Mouse (Mus musculus) urinary bladder, postnatal 10 days (tissue): ENCODE data around the gene Nme3.
A peak's percentile ranks its signal among the peaks of the same experiment; 100 is the strongest.

Source experiments
- DNase-seq: peaks from one replicate; pipeline ENCODE4 v3.0.0; 2022; ENCODE audit warnings: low spot score

The Nme3 gene

DNA sequence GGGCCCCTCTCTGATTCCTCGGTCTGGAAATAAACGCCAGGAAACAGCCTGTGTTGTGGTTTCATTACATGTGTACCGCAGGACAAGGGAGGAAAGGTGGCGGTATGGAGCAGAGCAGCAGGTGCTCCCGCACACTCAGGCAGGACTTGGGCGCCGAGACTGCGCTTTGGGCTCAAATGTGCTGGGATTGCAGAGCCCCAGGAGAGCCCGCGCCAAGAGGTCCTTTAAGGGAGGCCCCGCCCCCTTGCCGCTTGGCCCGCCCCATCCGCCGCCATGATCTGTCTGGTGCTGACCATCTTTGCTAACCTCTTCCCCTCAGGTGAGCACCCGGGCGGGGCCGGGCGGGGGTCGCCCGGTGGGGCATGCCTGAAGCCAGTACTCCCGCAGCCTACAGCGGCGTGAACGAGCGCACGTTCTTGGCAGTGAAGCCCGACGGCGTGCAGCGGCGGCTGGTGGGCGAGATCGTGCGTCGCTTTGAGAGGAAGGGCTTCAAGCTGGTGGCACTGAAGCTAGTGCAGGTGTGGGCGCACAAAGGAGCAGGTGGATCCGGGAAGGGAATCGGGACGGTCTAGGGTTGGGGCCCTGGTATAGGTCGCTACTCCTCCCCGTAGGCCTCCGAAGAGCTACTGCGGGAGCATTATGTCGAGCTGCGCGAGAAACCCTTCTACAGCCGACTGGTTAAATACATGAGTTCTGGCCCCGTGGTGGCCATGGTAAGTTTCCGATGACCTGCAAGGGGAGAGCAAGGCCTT lies at the start of gene Nme3:
TSS of gene Nme3 (plus strand) at position 260 of the 752 bp plus-strand sequence.
- DNase-seq = no peak

- no peak for DNase-seq
Observed at GRCm38 (mm10) chr17:24847386-24847785, 48.9 kb upstream of the Nme3 start.

DNA sequence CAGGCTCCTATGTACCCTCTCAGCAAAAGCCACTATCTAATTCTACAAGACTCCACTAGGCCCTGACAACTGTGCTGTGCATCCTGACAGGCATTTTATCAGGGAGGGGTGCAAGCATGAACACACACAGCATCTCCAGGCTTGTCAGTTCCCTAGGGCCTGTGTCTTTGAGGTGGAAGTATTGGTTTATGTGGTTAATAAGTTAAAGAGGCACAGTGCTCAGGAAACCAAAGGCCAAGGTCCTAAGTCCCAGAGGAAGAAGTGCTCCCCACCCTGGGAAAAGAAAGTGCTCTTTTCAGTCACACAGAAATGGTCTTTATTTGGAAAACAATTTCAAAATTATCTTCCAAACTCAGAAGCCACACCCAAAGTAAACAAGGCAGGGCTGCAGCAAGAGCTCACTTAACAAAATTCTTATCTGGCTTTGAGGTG lies 47.7 kb upstream of the Nme3 start:
- DNase-seq = no peak

DNA sequence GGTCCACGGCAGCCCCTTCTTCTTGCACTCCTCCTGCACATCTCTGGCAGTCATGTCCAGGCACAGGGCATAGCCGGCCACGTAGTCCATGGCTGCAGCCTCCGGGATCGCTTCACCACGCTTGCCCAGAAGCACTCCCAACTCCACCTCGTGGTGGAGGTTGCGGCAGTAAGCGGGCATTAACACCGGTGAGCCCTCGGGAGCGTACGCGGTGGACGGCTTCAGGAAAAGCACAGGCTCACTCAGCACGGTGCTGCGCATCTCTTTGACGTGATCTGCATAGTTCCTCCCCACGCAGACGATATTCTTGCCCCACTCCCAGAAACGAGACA lies 46.6 kb upstream of the Nme3 start:
- no peak for DNase-seq

- DNase-seq = peak; percentile 75
Observed at GRCm38 (mm10) chr17:24850065-24850772, 46.1 kb upstream of the Nme3 start, which contains the start of gene Fahd1. Gene Fahd1 (minus strand): TSS chr17:24850364.

DNA sequence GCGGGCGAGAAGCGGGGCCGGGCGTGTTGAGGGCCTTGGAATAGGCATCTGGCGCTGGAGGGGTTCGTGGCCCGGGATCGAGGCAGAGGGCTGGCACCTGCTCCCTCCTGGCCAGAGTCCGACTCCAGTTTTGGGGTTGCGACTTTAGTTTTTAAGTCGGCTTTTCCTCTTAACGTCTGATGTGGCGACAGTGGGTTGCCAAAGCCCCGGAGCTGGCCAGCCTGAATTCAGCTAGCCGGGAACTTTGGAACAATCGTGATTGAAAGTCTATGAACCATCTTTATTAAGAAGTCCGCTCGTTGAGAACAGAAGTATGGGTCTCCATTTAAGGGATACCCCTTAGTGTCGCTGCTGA lies 45.5 kb upstream of the Nme3 start:
- no peak for DNase-seq

DNA sequence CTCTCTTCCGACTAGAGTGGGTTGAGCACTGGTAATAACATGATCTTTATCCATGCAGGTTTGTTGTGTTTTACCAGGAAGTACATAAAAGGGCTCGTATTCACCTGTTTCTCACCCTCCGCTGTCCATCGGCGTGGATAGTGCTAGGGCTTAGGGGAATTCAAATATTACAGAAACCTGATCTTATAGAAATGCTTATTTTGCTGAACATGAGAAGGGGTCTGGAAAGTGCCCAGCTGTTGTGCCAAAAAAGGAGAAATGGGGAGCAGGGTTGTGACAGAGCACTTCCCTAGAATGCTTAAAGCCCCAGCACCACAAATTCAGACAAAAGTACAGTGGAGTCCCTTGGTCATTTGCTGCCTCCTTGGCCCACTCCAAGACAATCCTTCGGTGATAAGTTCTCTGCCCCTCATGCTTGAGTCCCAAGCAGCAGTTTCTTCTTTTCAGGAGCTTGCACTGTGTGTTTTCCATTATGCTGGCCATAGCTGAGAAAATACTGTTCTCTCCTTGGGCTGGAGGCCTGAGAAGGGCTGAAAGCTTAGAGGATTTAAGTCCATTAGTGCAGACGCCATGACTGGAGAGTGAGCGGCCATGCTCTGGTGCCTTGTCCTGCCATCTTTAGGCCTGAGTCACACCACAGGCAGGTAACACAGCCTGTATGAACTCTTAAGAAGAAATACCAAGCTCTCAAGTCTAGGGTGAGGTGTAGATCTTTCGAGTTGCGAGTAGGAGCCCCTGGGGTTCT lies 44.7 kb upstream of the Nme3 start:
- no peak for DNase-seq

- no peak for DNase-seq
Observed at GRCm38 (mm10) chr17:24855838-24856464, 40.3 kb upstream of the Nme3 start.

DNA sequence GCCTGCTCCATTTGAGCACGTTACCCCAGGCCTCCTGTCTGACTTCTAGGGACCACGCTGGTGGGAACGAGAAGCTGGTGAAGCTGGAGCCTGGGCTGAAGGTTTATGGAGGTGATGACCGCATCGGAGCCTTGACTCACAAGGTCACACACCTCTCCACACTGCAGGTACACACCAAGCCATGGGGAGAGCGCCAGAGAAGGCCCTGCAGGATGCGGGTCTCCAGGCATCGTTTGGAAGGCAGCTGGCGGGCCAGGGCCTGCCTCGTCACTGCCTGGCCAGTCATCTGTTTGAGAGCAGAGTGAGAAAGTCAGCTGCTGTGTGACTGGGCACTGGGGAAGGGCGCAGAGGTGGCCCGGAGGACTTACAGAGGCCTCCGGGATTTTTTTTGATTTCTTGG lies 39.7 kb upstream of the Nme3 start:
- no peak for DNase-seq

DNA sequence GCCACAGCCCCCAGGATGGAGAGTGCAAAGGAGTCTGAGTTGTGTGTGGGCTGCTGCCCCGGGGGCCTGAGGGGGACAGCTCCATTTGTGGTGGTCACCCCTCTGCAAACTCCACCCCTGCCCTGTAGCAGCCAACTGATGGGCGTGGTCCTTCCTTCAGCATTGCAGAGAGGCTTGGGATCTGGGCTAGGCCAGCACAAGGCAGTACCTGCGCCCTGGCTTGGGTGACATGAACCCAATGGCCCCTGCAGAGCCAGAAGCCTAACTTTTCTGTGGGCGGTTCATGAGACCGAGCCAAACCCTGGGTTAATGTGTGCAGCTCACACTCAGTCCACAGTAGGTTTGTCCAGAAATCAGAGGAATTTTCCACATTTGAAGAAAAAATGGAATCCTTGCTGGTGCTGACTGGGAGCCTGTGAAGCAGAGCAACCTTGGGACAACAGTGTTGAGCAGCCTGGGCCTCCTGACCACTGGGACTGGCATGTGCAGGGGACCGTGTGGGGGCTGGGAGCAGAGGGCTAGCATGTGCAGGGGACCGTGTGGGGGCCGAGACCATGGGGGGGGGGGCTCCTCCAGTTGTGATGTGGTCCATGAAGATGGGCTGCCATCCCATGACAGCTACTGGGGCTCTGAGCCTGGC lies 38.3 kb upstream of the Nme3 start:
- DNase-seq = no peak

GRCm38 (mm10) chr17:24858967-24859366 lies 37.3 kb upstream of the Nme3 start:
- DNase-seq = no peak

DNA sequence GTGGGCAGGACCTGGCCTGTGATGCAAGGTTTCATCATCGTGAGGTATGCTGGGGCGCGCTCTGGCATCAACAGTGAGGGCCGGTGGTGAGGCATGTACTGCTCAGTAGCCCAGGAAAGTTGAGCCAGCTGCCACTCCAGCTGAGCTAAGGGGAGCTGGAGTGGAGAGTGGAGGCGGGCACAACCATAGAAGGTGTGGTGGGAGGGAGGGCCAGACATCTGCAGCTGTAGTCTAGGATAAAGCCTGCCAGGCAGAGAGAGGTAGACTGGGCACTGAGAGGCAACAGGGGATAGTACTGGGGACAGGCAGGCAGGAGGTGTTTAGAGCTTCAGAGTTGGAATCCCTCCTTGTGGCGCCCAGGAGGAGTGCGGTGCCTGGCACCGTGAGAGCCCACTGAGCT lies 36.2 kb upstream of the Nme3 start:
- DNase-seq = no peak

GRCm38 (mm10) chr17:24861785-24862184 lies 34.5 kb upstream of the Nme3 start:
- no peak for DNase-seq

DNA sequence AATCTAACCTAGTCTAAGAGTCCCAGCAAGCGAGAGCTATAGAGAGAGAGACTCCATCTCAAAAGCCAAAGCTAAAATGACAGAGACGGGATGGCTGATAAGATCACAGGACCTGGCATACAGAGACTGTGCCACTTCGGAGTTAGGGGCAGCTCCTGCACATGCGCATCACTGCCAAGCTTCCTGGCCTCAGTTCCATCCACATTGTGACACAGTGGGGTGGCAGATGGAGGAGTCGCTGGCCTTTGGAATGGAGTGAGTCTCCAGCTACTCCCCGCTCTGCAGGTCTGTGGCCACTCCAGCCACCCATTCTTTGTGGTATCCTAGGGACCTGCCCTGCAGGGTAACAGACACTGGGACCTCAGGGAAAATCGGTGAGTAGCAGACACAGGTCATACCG lies 30.5 kb upstream of the Nme3 start, which contains the start of gene Igfals:
TSS of gene Igfals (plus strand) at position 222 of the 400 bp plus-strand sequence.
- no peak for DNase-seq

GRCm38 (mm10) chr17:24867914-24868313 lies 28.4 kb upstream of the Nme3 start:
- DNase-seq = no peak

GRCm38 (mm10) chr17:24873695-24874404 lies 22.4 kb upstream of the Nme3 start:
- DNase-seq = no peak

DNA sequence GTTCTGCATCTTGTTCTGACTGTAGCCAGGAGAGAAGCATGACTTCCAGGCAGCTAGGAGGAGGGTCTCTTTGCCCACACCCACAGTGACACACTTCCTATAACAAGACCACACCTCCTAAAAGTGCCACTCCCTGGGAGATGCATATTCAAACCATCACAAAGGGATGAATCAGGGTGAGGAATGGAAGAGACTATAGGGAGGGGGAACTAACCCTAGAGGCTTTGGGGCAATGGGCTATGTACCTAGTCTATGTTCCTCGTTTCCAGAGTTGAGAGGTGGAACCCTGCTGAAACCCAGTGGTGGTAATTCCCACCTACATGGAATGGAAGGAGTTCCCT lies 21.9 kb upstream of the Nme3 start:
- no peak for DNase-seq

GRCm38 (mm10) chr17:24874989-24875388 lies 21.3 kb upstream of the Nme3 start:
- no peak for DNase-seq

DNA sequence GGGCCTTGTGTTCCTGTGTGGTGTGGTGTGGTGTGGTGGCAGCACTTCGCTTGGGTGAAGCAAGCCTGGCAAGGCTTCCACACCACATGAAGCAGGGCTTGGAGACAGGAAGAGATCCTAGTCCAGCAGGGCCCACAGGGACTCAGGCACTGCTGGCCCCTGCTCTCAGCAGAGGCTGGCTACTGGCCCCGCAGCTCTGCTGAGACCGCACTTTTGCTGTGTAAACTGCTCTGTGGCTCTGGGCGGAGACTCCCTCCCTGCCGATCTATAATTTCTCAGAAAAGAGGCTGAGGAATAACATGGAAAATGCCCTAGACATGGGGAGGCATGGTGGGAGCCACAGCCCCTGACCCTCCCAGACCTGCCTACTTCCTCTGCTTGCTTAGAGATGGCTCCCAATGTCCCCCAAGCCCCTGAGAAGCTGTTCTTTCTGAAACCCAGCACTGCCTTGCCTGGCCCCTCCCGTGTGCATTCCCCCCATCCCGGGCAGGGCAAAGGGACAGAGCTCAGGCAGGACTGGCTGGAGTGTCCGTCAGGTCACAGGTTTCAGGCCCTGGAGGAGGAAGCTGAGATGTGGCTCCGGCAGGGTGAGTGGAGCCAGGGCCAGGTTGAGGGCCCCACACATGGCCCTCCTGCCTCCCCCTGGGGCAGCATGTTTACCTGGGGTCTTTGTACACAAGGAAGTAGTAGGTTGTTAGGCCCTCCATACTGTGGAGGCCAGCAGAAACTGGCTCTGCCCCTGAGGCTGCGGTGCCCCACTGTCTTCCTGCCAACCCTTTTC lies 18.8 kb upstream of the Nme3 start:
- no peak for DNase-seq

DNA sequence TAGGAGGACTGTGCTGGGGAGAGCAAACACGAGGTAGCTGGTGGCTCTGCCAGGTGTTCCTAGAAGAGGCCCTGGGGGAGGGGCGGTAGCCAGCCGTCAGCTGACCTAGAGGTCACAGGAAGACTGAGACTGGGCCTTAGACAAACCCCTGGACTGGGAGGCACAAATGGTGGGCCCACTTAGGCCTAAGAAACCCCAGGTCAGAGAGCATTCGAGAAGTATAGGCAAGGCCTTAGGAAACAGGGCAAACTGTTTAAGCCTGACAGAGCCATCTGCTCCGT lies 18.2 kb upstream of the Nme3 start:
- DNase-seq = no peak

- DNase-seq = no peak
Observed at GRCm38 (mm10) chr17:24878531-24878930, 17.8 kb upstream of the Nme3 start.
